Mouse (Mus musculus) embryonic facial prominence, embryonic 12.5 days (tissue): ENCODE measurements around the gene Ncbp2. TPM values are rescaled to one million over a fixed set of nuclear protein-coding genes. Genes with fewer than 3 reads are reported as not detected.

Experiments
- ATAC-seq: fragments of 200-750 bp; cut with Nextera tagmentation; 2 replicates; pipeline ENCODE4 v1.8.0; 2017; ENCODE audit not compliant: insufficient number of reproducible peaks, insufficient read depth, low FRiP score, low TSS enrichment
- H3K27ac ChIP-seq: fragments of 300-500 bp; sonication (generic); 2 replicates; pipeline ENCODE4 v1.5.1; 2016; ENCODE audit warnings: mild to moderate bottlenecking
- H3K27me3 ChIP-seq: fragments of 300-500 bp; sonication (generic); 2 replicates; pipeline ENCODE4 v1.6.1; 2016; ENCODE audit warnings: mild to moderate bottlenecking, moderate library complexity
- H3K36me3 ChIP-seq: fragments of 300-500 bp; sonication (generic); 2 replicates; pipeline ENCODE4 v1.6.1; 2016; ENCODE audit warnings: mild to moderate bottlenecking
- H3K4me1 ChIP-seq: fragments of 300-500 bp; sonication (generic); 2 replicates; pipeline ENCODE4 v1.6.1; 2016
- H3K4me2 ChIP-seq: fragments of 300-500 bp; sonication (generic); replicated peaks from 2 replicates; pipeline ENCODE4 v1.6.1; 2016; ENCODE audit warnings: mild to moderate bottlenecking, moderate library complexity
- H3K4me3 ChIP-seq: fragments of 300-500 bp; sonication (generic); 2 replicates; pipeline ENCODE4 v1.5.1; 2016; ENCODE audit warnings: mild to moderate bottlenecking
- H3K9ac ChIP-seq: fragments of 300-500 bp; sonication (generic); 2 replicates; pipeline ENCODE4 v1.6.1; 2016; ENCODE audit warnings: mild to moderate bottlenecking, moderate library complexity
- H3K9me3 ChIP-seq: fragments of 300-500 bp; sonication (generic); 2 replicates; pipeline ENCODE4 v1.6.1; 2016; ENCODE audit warnings: mild to moderate bottlenecking, moderate library complexity
- WGBS: fragments of 180-500 bp; shearing (Covaris S2); methylation state at CpG from one replicate; pipeline ENCODE4 v1.1.7; 2016; 5-methylcytosine and 5-hydroxymethylcytosine counted together
- polyA plus RNA-seq: library from polyadenylated mRNA; unstranded; fragments of >200 nt; fragmentation: Nextera tagmentation; extraction: Ambion mirVana; gene quantifications from 2 replicates; pipeline ENCODE4 v1.2.1, GENCODE M21; 2016

Gene Ncbp2
- 146 and 150 TPM in 2 replicates for polyA plus RNA-seq

- WGBS = under 1% methylated on average over 45 of the region's 55 CpGs
- H3K27ac ChIP-seq = peak within 1 kb of the TSS; percentile 81
- H3K4me1 ChIP-seq = peaks cover 32% of the 10 kb centered on the region
- ATAC-seq = peak; percentile 85
- H3K9ac ChIP-seq = peak within 1 kb of the TSS; percentile 87
- H3K4me3 ChIP-seq = peak within 1 kb of the TSS; percentile 90
- no peaks in the 10 kb centered on the region for H3K9me3 ChIP-seq
- H3K36me3 ChIP-seq = peaks cover 21% of the 10 kb centered on the region; the same call in 1 of the 2 replicates
- H3K27me3 ChIP-seq = no peaks in the 10 kb centered on the region
- peak within 1 kb of the TSS; percentile 79 for H3K4me2 ChIP-seq
These were observed at the start of gene Ncbp2, which contains the start of gene 0610012G03Rik for GRCm38 (mm10) chr16:31948345-31948774. Gene Ncbp2 (plus strand): TSS chr16:31948513. Gene 0610012G03Rik (minus strand): TSS chr16:31948494.

DNA sequence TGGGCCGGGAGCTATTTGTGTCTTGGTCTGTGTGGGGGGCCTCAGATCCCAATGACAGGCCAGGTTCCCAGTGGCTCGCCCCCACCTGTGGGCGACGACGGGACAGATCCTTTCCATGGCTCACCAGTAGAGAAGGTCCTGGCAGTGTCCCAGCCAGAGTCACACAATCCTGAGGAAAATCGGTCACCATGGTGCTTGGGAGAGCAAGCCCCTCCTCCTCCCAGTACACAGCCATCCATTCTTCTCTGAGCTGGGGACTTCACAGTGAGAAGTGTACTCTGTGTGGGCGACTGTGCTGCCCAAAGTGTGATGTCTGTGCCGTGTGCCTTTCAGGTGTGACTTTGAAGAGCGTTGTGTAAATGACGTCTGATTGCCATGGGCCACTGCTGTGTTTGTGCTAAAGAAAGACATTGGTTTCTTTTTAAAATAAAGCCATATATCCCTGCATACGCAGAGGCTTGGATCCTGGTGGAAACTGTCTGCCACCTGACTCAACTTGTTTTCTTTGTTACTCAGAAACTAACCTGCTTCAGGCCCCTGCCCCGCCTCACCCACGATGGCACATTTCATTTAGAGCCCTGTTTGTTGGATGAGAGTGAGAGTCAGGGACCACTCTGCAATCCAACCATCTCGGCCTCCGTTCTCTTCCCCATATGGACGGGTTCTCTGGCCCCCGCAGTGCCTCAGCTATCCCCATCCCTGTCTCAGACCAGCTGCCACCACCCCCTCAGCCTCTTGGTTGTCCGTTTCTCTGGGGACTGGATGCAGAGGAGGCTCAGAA, 49.6 kb upstream of the Ncbp2 start:
- H3K27ac ChIP-seq = no peak overlapping the region
- WGBS = 82% methylated on average over 18 of the region's 18 CpGs
- no peak for ATAC-seq

DNA sequence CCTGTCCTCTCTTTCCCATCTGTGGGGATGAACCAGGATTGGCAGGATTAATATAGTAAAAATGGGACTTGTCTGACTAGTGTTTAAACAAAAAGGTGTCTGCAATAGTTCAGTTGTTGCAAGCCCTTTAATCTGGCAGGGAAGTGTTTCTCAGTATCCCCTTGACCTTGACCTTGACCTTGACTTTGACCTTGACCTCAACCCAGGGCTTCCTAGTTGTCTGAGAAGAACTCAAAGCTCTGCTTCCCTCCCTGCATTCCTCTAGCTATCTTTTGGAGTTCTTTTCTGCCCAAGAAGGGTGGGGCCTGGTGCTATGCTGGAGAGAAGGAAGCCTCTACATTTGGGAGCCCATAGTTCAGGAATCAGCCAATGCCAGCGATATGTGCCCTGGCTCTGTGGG, 46.4 kb upstream of the Ncbp2 start:
- H3K36me3 ChIP-seq = no peaks in the 10 kb centered on the region
- H3K4me2 ChIP-seq = no peak overlapping the region
- H3K4me3 ChIP-seq = no peak overlapping the region
- 79% methylated on average over 1 of the region's 1 CpGs for WGBS
- no peaks in the 10 kb centered on the region for H3K27me3 ChIP-seq
- no peak overlapping the region for H3K27ac ChIP-seq
- no peak overlapping the region for H3K9ac ChIP-seq
- H3K9me3 ChIP-seq = no peaks in the 10 kb centered on the region; the same call in 1 of the 2 replicates
- peaks cover 22% of the 10 kb centered on the region; the same call in 1 of the 2 replicates for H3K4me1 ChIP-seq
- no peak for ATAC-seq

More for the DNA sequence above, 49.6 kb upstream of the Ncbp2 start:
- H3K9ac ChIP-seq = no peak overlapping the region
- no peaks in the 10 kb centered on the region for H3K36me3 ChIP-seq
- H3K4me3 ChIP-seq = no peak overlapping the region
- H3K27me3 ChIP-seq = no peaks in the 10 kb centered on the region
- H3K9me3 ChIP-seq = no peaks in the 10 kb centered on the region; the same call in 1 of the 2 replicates
- H3K4me1 ChIP-seq = peaks cover 9% of the 10 kb centered on the region; the same call in 1 of the 2 replicates
- no peak overlapping the region for H3K4me2 ChIP-seq

- Histone ChIP-seq H3K9ac (no peak overlapping the region), H3K9me3 (no peaks in the 10 kb centered on the region; the same call in 1 of the 2 replicates), H3K27me3 (0 out of 2 replicates have a peak, but pooled peaks cover under 1% of the 10 kb centered on the region), H3K36me3 (no peaks in the 10 kb centered on the region), H3K4me2 (no peak overlapping the region), H3K27ac (no peak overlapping the region), H3K4me1 (peaks cover 15% of the 10 kb centered on the region; the same call in 1 of the 2 replicates), H3K4me3 (no peak overlapping the region)
- no peak for ATAC-seq
- WGBS = 90% methylated on average over 8 of the region's 8 CpGs
These were observed 45.1 kb upstream of the Ncbp2 start for GRCm38 (mm10) chr16:31903239-31903638.

DNA sequence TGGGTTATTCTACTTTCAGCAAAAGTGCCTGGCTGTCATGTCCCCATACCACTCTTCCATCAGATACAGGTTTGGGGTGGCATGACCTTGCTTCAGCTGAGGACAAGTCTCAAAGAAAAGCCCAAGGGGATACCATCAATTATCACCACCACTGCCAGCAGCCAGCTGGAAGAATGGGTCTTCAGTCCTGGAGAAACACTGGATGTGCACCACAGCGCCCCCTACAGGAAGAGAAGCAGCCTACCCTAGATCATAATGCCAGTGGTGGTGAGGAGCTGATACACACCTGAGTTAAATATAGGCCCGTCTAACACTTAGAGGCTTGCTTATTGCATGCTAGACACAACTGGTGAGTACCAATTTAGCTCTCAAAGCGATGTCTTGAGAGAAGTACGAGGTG, 43.0 kb upstream of the Ncbp2 start:
- H3K9ac ChIP-seq = no peak overlapping the region
- no peak overlapping the region for H3K4me3 ChIP-seq
- WGBS = 72% methylated on average over 4 of the region's 4 CpGs
- 0 out of 2 replicates have a peak, but pooled peaks cover 3% of the 10 kb centered on the region for H3K27me3 ChIP-seq
- ATAC-seq = no peak
- H3K9me3 ChIP-seq = no peaks in the 10 kb centered on the region; the same call in 1 of the 2 replicates
- H3K4me1 ChIP-seq = peaks cover 15% of the 10 kb centered on the region; the same call in 1 of the 2 replicates
- H3K36me3 ChIP-seq = no peaks in the 10 kb centered on the region
- no peak overlapping the region for H3K4me2 ChIP-seq
- no peak overlapping the region for H3K27ac ChIP-seq

DNA sequence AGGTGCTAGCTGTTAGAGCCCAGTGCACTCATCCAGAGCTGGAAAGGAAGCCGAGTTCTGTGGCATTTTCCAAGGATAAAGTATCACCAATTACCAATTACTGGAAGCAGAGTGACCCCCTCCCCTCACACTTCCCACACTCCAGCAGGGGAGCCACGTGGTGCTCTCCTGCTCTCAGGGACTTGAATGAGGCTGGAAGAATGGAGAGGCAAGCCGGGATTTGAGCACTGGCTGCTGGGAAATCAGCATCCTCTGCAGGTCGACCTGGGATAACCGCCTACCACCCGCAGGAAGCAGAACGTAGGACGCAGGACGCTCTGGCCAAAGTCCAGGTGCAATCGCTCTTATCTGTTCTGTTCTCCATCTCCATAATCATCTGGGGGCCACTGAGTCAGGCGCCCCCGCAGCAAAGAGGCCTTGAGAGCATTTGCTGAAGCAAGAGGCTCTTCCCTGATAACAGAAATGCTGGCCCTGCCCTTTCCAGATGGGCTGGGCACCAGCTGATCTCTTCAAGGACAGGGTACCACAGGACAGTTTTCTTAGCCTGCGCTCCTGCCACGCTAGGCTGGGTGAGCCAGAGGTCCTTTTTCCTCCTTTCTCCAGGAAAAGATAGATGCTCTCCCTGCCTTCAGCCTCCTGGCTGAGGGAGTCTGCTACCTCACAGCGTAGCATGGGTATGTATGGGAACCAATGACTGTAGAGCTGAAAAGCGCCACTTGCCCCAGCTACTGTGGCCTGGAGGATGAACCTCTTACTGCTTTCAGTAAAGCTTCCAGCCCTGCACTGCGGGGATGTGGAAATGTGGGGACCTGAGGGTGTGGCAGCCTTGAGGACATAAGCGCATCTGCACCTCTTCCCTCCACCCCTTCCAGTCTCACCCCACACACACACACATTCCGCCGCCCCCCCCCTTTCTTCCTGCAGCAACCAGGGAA, 42.2 kb upstream of the Ncbp2 start:
- WGBS = 33% methylated on average over 19 of the region's 20 CpGs
- Histone ChIP-seq H3K4me1 (peaks cover 15% of the 10 kb centered on the region; the same call in 1 of the 2 replicates), H3K27ac (no peak overlapping the region), H3K4me3 (0 out of 2 replicates have a peak overlapping the region, but pooled peaks have one; percentile 19), H3K36me3 (no peaks in the 10 kb centered on the region), H3K27me3 (0 out of 2 replicates have a peak, but pooled peaks cover 3% of the 10 kb centered on the region), H3K9ac (no peak overlapping the region), H3K9me3 (no peaks in the 10 kb centered on the region), H3K4me2 (peak overlapping the region; percentile 46)
- no peak for ATAC-seq

GRCm38 (mm10) chr16:31906896-31907295, 41.4 kb upstream of the Ncbp2 start:
- Histone ChIP-seq H3K9me3 (no peaks in the 10 kb centered on the region), H3K27ac (no peak overlapping the region), H3K27me3 (0 out of 2 replicates have a peak, but pooled peaks cover 3% of the 10 kb centered on the region), H3K4me1 (peaks cover 15% of the 10 kb centered on the region; the same call in 1 of the 2 replicates), H3K4me3 (0 out of 2 replicates have a peak overlapping the region, but pooled peaks have one; percentile 19), H3K4me2 (peak overlapping the region; percentile 46), H3K36me3 (no peaks in the 10 kb centered on the region), H3K9ac (no peak overlapping the region)
- no peak for ATAC-seq
- 6% methylated on average over 9 of the region's 9 CpGs for WGBS

DNA sequence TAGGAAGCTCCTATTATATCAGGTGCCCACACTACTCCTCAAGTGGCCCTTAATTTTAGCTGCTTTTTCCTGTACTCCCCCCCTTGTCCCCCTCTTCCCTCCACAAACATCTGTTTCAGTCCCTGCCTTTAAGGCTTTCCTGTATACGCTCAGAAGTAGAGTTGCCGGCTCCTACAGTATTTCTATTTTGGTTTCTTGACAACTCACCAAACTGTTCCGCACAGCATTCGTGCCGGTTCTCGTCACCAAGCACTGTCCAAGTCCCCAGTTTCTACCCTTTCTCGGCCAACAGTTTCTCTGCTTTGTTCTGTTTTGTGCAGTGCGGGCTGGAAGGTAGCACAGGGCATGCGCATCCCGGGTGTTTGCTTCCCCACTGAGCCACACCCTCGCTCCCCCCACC, 39.4 kb upstream of the Ncbp2 start:
- Histone ChIP-seq H3K4me2 (no peak overlapping the region), H3K9ac (no peak overlapping the region), H3K27ac (no peak overlapping the region), H3K27me3 (0 out of 2 replicates have a peak, but pooled peaks cover 3% of the 10 kb centered on the region), H3K9me3 (no peaks in the 10 kb centered on the region), H3K36me3 (no peaks in the 10 kb centered on the region), H3K4me3 (no peak overlapping the region), H3K4me1 (peaks cover 15% of the 10 kb centered on the region; the same call in 1 of the 2 replicates)
- ATAC-seq = no peak
- 68% methylated on average over 11 of the region's 11 CpGs for WGBS

DNA sequence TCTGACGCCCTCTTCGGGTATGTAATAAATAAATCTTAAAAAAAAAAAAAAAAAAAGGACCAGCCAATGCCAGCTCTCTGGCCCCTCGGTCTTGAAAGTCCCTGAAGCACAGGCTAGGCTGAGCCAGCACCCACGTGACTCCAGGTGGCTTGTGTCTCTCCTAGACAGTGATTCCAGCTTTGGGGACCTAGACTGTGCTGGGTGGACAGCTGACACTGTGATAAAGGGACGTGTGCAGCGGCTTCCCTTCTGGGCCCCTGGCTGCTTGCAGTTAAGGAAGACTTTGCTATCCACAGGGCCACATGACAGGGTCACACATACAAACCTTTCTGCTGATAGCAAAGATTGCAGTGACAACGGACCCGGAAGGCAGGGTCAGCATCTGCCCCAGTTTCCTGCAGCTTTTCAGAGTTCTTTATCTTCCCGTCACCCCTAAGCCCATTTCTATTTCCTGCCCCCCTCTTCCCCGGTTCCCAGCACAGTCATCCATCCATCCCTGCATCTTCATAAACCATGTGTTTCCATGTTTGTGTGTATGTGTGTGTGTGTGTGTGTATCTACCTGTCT, 37.9 kb upstream of the Ncbp2 start:
- no peak for ATAC-seq
- WGBS = 66% methylated on average over 10 of the region's 10 CpGs
- no peak overlapping the region for H3K9ac ChIP-seq
- H3K4me3 ChIP-seq = no peak overlapping the region
- H3K27me3 ChIP-seq = 0 out of 2 replicates have a peak, but pooled peaks cover 3% of the 10 kb centered on the region
- peaks cover 15% of the 10 kb centered on the region; the same call in 1 of the 2 replicates for H3K4me1 ChIP-seq
- H3K9me3 ChIP-seq = no peaks in the 10 kb centered on the region
- H3K36me3 ChIP-seq = no peaks in the 10 kb centered on the region
- H3K27ac ChIP-seq = no peak overlapping the region
- no peak overlapping the region for H3K4me2 ChIP-seq

GRCm38 (mm10) chr16:31917776-31918175, 30.5 kb upstream of the Ncbp2 start:
- ATAC-seq = no peak

More at GRCm38 (mm10) chr16:31917776-31918175, 30.5 kb upstream of the Ncbp2 start:
- Histone ChIP-seq H3K27ac (no peak overlapping the region), H3K9me3 (no peaks in the 10 kb centered on the region), H3K4me1 (no peaks in the 10 kb centered on the region), H3K4me3 (no peak overlapping the region), H3K36me3 (no peaks in the 10 kb centered on the region), H3K27me3 (no peaks in the 10 kb centered on the region), H3K9ac (no peak overlapping the region), H3K4me2 (no peak overlapping the region; the same call in 1 of the 2 replicates)
- WGBS = 75% methylated on average over 11 of the region's 11 CpGs
